Mouse (Mus musculus) thymus, postnatal 10 days (tissue): ENCODE measurements around the gene Paqr8.
"Not testable (repeated sequence)": the region's sequence is repeated elsewhere in the genome, so short reads cannot be mapped to it uniquely, and the experiment has no call there.

Experiments
- DNase-seq, 2 experiments: peaks; one replicate each; pipeline ENCODE4 v3.0.0; 2021; ENCODE audit warnings: low spot score in 2 of 2

Gene Paqr8

DNA sequence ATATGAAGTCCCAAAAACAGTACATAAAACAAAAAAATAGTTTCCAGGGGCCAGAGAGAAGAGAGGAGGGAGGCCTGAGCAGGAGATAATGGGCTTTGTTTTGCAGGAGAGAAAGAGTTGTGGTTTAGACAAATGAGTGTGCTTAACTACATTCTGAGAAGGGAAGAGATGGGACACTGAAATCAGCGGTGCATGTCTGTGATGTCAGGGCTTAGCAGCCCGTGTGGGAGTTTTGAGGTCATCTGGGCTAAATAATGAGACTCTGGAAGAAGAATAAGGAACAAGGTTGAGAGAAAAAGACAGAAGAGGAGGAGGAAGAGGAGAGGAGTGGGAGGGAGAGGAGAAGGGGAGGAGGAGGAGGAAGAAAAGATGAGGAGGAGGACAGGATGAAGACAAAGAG lies 21.7 kb downstream of the Paqr8 start:
- no peak for DNase-seq

DNA sequence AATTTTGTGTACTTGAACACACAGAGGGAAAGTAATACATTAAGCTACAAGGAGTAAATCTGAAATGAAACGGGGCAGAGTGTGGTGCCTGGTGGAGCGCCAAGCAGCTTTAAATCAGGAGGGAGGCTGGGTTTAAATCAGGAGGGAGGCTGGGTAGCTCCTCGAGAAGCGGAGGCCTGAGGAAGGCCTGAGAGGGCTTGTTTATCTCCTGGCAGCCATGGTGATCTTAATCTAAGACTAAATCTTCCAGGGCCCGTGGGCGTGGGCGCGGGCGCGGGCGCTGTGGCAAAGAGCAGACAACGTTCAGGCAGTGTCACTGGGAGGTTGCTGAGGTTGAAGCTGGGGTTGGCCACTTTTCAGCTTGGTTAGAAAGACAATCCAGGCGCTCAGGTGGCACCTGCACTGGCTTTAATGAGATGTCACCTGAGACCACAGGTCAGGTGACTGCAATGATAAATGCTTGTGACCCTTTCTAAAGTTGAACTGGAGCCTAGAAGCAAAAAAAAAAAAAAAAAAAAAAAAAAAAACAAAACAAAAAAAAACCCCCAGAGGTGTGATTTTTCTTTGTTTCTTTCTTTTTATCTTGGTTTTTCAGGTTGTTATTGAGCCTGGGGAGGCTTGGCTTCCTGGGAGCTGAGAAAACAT lies 22.2 kb downstream of the Paqr8 start:
- DNase-seq: no peak

DNA sequence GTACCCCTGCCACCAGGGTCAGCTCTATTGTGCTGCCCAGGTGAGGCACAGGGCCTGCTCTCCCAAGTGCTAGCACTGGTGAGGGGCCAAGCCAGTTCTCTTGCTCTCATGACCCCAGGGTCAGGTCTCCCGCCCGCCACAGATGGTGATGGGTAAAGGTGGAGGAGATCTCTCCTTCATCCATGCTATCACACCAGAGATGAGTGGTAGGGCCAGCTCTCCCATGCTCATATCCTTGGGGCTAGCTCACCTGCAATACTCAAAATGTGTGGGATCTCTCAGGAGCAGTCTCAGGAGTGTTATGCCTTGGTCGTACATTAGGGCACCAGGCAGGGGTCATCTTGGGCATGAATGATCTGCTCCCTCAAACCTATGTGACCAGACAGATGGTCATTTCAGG lies 24.4 kb downstream of the Paqr8 start:
- DNase-seq: no peak

GRCm38 (mm10) chr1:20915608-20916007 lies 25.2 kb downstream of the Paqr8 start:
- DNase-seq: no peak

- no peak for DNase-seq
Observed at GRCm38 (mm10) chr1:20917496-20918050, 27.2 kb downstream of the Paqr8 start.

- no peak for DNase-seq
Observed at GRCm38 (mm10) chr1:20919728-20920127, 29.3 kb downstream of the Paqr8 start.

DNA sequence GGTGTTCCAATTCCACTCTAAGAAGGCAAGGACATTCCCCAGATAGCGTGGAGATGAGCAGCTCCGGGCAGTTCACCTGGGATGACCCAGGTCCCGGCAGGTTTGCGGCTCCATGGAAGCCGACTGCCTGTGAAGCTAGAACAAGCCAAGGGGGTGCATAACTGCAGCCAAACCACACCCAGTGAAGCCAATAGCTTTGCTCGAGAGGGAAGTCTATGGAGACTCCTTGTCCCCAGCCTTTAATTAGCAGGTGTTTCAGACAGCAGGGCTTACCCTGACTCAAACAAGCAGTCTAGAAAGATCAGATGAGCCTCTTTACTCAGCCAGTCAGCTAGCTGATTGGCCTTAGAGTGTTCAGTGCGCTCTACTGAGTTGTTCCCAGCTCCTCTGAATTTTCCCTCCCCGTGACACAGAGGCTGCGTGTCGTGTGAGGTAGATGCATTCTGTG lies 30.7 kb downstream of the Paqr8 start:
- DNase-seq: no peak

DNA sequence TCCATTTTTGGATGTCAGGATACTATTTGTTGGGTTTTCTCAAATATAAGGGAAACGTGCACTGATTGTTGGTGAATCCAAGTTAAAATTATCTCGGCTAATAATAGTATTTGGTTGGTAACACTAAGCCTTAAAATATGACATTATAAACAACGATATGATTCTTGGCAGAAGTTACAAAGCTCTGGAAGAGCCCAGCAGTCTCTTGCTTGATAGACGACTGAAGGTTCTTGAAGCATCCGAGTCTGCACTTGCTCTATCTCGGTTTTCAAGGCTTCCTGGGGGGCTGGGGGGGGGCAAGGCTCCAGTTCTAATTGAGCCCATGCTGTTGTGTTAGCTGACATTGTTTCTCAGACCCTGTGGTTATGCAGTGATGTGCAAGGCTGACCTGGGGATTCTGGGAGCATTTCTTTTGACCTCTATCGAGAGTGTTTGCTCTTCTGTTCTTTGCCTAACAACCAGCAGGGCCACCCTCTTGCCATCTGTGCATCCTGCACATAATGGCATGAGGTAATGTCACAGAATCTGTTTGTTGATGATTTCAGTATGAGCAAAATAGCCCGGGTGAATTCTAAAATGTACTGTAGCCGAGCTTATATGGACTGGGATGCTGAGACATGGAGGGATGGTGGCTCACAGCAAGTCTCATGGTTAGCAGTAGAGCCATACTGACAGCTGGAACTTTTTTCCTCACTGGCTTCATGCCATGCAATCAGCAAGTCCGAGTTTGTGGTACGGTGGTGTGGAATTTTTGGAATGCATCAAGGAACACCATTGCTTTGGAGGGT lies 32.4 kb downstream of the Paqr8 start:
- DNase-seq: no peak

DNA sequence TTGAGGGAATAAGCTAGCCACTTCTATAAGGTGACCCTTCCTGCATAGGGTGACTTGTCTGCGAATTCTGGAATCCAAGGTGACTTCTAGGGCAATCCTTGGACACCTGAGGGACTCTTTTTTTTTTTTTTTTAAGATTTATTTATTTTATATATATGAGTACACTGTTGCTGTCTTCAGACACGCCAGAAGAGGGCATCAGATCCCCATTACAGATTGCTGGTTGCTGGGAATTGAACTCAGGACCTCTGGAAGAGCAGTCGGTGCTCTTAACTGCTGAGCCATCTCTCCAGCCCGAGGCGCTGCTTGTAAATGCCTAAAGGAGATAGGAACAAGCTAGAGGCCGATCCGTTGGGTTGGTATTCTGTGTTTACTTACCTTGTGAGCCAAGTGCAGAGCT lies 34.9 kb downstream of the Paqr8 start:
- not testable (repeated sequence) for DNase-seq

DNA sequence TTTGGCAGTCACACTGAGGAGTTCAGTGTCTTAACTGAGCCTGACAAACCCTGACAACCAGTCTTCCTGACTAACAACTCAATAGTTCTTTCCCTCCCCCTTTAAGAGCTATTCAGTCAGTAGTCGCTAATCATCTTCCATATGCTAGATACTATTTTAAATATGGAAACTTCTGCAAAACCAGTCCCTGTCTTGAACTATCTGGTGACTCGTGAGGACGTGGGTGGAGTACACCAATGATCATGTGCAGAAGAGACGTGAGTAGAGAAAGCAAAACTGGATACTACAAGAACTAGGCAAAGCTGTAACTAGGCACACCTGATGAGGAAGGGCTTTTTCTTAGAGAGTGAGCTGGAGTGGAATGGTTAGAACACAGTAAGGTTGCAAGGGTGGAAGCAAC lies 35.5 kb downstream of the Paqr8 start:
- DNase-seq: no peak

DNA sequence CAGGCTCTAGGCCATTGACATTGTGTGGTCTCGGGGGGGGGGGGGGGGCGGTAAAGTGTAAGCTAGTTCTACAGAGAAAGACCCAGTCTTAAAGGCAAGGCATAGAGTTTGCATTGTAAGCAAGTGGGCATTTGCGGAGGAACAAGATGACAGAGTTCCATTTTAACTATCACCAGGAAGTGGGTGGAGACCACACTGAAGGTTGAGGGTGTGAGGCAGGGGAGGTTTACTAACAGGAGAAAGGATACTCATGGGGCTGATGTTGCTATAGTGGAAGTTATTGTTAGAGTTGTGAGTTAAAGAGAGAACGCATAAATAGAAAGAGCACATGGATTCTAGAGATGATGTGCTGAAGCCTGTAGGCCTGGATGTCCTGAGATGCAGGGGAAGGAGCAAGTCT lies 36.0 kb downstream of the Paqr8 start:
- no peak for DNase-seq

DNA sequence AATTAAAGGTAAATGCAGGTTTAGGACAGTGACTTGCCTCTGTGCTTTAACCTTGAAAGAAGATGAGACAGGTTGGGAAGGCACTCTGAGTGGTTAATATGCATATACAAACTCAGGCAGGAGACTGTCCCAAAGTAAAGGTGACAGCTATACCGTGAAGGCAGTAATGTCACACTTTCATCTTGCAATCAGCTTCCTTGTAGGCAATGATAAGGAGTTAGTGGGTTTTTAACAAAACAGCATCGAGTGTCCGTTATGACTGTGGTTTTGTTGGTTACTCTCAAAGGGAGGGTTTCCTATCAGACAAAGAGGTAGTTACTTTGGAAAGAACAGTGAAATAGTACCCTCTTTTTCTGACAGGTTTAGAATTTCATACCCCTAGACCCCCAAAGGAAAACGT lies 38.1 kb downstream of the Paqr8 start:
- DNase-seq: no peak

DNA sequence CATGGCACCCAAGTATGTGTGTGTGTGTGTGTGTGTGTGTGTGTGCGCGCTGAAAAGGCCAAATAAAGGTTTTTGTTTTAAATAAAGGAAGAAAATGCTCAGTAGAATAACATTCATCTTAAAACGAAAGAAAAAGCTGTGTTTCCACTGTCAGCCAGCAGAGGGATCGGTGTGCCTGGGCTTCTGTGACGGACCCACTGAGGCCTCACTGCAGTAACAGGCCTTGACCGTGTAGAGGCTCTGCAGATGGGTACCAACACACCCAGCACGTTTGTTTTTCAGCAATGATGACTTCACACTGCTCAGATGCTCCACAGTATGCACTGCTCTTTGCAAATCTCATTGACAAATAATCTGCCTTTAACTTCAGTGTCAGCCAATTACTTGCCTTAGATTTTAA lies 43.1 kb downstream of the Paqr8 start:
- DNase-seq: peak; percentile 44 to 70

GRCm38 (mm10) chr1:20935106-20935505 lies 44.7 kb downstream of the Paqr8 start:
- DNase-seq: no peak

- peak; percentile 16 to 65 for DNase-seq
Observed at GRCm38 (mm10) chr1:20939046-20939445, 48.6 kb downstream of the Paqr8 start.

DNA sequence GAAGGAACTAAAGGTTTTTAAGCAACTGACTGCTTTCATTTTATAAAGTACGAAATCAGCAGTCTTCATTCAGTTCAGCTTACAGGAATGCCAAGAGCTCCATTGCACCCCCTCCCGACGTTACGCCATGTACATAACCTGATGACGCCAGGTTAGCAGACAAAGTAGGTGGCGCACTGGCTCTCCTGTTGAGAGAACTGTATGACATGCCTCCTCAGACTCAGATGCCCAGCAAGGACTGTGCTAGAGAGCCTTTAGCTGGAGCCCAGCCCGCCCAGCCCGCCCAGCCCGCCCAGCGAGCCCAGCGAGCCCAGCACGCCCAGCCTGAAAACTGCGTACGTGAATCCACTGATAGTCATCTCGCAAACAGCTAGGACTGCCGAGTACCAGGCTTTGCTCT lies 49.7 kb downstream of the Paqr8 start:
- DNase-seq: peak; percentile 40 to 49

DNA sequence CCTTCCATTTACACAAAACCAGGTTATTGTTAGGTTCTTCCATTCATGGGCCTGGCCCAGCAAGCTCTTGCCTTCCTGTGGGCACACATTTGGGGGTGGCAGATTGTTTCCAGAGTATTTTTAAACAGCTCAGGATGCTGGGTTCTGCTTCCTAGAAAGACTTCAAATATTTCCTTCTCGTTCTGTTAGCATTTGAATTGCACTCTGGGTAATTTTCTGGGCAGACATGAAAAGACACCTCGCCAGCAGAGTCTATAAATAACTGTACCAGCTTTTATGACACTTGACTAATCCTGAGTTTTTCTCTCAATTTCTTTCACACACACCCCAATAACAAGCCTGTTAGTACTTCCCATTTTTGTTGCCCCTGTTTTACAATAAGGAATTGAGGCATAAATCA lies 50.9 kb downstream of the Paqr8 start:
- no peak for DNase-seq

DNA sequence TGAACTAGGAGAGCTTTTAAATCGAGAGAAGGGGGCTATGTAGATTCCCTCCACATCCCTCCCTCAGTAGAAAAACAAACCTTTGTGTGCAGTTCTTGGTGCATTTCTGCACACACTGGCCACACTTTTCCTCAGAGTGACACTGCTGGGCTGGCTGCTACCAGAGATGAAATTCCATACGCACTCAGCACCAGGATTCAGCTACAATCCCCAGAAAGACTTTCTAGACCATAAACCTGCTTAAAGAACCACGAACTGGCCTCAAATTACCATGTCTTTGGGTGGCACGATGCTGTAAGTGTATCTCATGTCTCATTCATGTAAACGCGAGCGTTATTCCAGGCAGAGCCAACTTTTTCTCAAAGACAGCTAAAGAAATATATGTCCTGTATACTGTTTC lies 51.5 kb downstream of the Paqr8 start:
- DNase-seq: no peak

- no peak for DNase-seq
Observed at GRCm38 (mm10) chr1:20943016-20943415, 52.6 kb downstream of the Paqr8 start.

DNA sequence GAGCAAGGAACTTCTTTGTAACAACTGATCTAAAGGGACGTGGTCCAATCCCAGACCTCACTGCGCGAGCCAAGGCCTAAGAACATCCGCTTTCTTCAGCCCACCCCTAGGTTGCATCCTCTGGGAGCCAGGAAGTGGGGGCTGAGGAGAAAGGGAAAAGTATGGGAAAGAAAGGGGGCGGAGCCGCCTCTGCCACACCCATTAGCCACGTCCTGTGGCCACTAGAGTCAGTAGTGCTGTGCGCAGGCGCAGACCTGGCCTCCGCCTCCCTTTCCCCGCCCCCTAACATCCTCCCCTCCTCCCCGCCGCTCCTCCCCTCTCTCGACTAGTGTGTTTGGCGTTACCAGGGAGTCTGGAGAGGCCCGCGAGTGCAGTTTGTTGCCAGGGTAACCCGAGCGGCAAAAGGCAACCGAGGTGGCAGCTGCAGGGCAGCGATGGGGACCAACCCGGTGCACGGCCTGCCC lies 60.9 kb downstream of the Paqr8 start, which contains the start of gene Efhc1:
TSS of gene Efhc1 (plus strand) at position 327 of the 464 bp plus-strand sequence.
- peak; percentile 81 to 82 for DNase-seq

- DNase-seq: no peak
Observed at GRCm38 (mm10) chr1:20951799-20952198, 61.4 kb downstream of the Paqr8 start.

- DNase-seq: no peak
Observed at GRCm38 (mm10) chr1:20954876-20955275, 64.5 kb downstream of the Paqr8 start.

DNA sequence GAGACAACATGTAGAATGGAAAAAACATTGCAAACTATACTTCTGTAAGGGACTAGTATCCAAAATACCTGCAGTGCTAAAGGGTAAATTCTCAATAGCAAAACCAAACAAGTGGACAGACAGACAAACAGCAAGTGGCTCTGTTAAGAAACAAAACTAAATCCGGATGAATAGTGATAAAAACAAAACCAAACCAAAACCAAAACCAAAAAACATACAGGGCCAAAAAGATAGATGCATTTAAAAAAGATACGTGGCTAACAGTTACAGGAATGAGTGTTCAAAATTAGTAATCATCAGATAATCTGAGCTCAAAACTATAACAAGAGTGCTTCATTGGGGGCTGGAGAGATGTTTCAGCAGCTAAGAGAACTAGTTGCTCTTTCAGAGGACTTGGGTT lies 79.2 kb downstream of the Paqr8 start:
- DNase-seq: no peak
